ENCODE assay signal across 8 mouse cellular contexts in genomic region chr2:129514923-129515920, GRCm38 (mm10). TPM values are rescaled to one million over a fixed set of nuclear protein-coding genes. Genes with fewer than 3 reads are reported as not detected.
DNase-seq lines count a peak whose midpoint lies in the region; ATAC-seq lines count a peak whose summit lies in the region.

No protein-coding gene starts in this region.

- 0 out of 2 replicates have a peak, but pooled peaks cover 2% of the 10 kb centered on the region for H3K4me1 ChIP-seq in hindbrain, embryonic 15.5 days (replicated peaks)
- H3K4me1 ChIP-seq in hindbrain, embryonic 13.5 days (replicated peaks) = peaks cover 12% of the 10 kb centered on the region; the same call in 1 of the 2 replicates
- no peaks in the 10 kb centered on the region for H3K4me1 ChIP-seq in brown adipose tissue, adult 24 weeks (ENCODE audit: control insufficient read depth, insufficient read depth, insufficient read length, low read length)
- H3K4me1 ChIP-seq in forebrain, embryonic 15.5 days = peaks cover 10% of the 10 kb centered on the region
- H3K4me1 ChIP-seq in forebrain, embryonic 14.5 days (ENCODE audit: control insufficient read depth, insufficient read depth, low read length) = peaks cover 8% of the 10 kb centered on the region; the same call in 1 of the 2 replicates

- H3K79me2 ChIP-seq in macrophage (ENCODE audit: inconsistent target) = peaks cover 4% of the 10 kb centered on the region; the same call in 1 of the 2 replicates

- no peak overlapping the region for H3K9ac ChIP-seq in hindbrain, embryonic 15.5 days
- no peak overlapping the region for H3K9ac ChIP-seq in hindbrain, embryonic 13.5 days
- H3K9ac ChIP-seq in forebrain, embryonic 15.5 days (replicated peaks) = no peak overlapping the region
- no peak overlapping the region for H3K9ac ChIP-seq in forebrain, embryonic 14.5 days (ENCODE audit: low read length)

- no peak for ATAC-seq in hindbrain, embryonic 15.5 days (ENCODE audit: low FRiP score, low read depth)
- ATAC-seq in hindbrain, embryonic 13.5 days (ENCODE audit: low FRiP score) = no peak
- ATAC-seq in forebrain, embryonic 15.5 days (replicated peaks) = no peak
- ATAC-seq in forebrain, embryonic 14.5 days = no peak

- H3K4me2 ChIP-seq in hindbrain, embryonic 15.5 days = no peak overlapping the region
- no peak overlapping the region for H3K4me2 ChIP-seq in hindbrain, embryonic 13.5 days
- no peak overlapping the region for H3K4me2 ChIP-seq in forebrain, embryonic 15.5 days (replicated peaks)
- no peak overlapping the region for H3K4me2 ChIP-seq in forebrain, embryonic 14.5 days (ENCODE audit: low read length)

- peak; percentile 63 for DNase-seq in ES-CJ7 (ENCODE audit: low read depth, low spot score)
- no peak for DNase-seq in testis, postnatal 14 days (ENCODE audit: low spot score)
- no peak for DNase-seq in forebrain, embryonic 14.5 days (ENCODE audit: low spot score)

- 39% methylated on average over 16 of the region's 16 CpGs for WGBS in hindbrain, embryonic 15.5 days
- 42% methylated on average over 16 of the region's 16 CpGs for WGBS in hindbrain, embryonic 13.5 days
- 53% methylated on average over 16 of the region's 16 CpGs for WGBS in macrophage (ENCODE audit: missing documents)
- 27% methylated on average over 16 of the region's 16 CpGs for WGBS in forebrain, embryonic 15.5 days
- 30% methylated on average over 16 of the region's 16 CpGs for WGBS in forebrain, embryonic 14.5 days

- no peaks in the 10 kb centered on the region for H3K27me3 ChIP-seq in hindbrain, embryonic 15.5 days
- 0 out of 2 replicates have a peak, but pooled peaks cover 9% of the 10 kb centered on the region for H3K27me3 ChIP-seq in hindbrain, embryonic 13.5 days
- H3K27me3 ChIP-seq in forebrain, embryonic 15.5 days = no peaks in the 10 kb centered on the region
- H3K27me3 ChIP-seq in forebrain, embryonic 14.5 days (replicated peaks; ENCODE audit: control insufficient read depth, insufficient read depth, low read length) = no peaks in the 10 kb centered on the region

- H3K36me3 ChIP-seq in hindbrain, embryonic 15.5 days = no peaks in the 10 kb centered on the region
- no peaks in the 10 kb centered on the region for H3K36me3 ChIP-seq in hindbrain, embryonic 13.5 days
- no peaks in the 10 kb centered on the region for H3K36me3 ChIP-seq in macrophage (ENCODE audit: inconsistent target)
- no peaks in the 10 kb centered on the region for H3K36me3 ChIP-seq in forebrain, embryonic 15.5 days
- no peaks in the 10 kb centered on the region for H3K36me3 ChIP-seq in forebrain, embryonic 14.5 days (ENCODE audit: control insufficient read depth, insufficient read depth, low read length)

- no peaks in the 10 kb centered on the region for H3K9me3 ChIP-seq in hindbrain, embryonic 15.5 days
- H3K9me3 ChIP-seq in hindbrain, embryonic 13.5 days = no peaks in the 10 kb centered on the region
- H3K9me3 ChIP-seq in forebrain, embryonic 15.5 days = no peaks in the 10 kb centered on the region
- no peaks in the 10 kb centered on the region for H3K9me3 ChIP-seq in forebrain, embryonic 14.5 days (replicated peaks; ENCODE audit: control insufficient read depth, low read length)

- no peak overlapping the region for H3K4me3 ChIP-seq in hindbrain, embryonic 15.5 days
- H3K4me3 ChIP-seq in hindbrain, embryonic 13.5 days = no peak overlapping the region
- H3K4me3 ChIP-seq in brown adipose tissue, adult 24 weeks (ENCODE audit: insufficient read depth, low read depth, low read length) = no peak overlapping the region
- H3K4me3 ChIP-seq in macrophage (ENCODE audit: inconsistent target) = no peak overlapping the region
- H3K4me3 ChIP-seq in forebrain, embryonic 15.5 days = no peak overlapping the region
- H3K4me3 ChIP-seq in forebrain, embryonic 14.5 days (ENCODE audit: low read depth, low read length) = no peak overlapping the region

- H3K27ac ChIP-seq in hindbrain, embryonic 15.5 days (replicated peaks) = peak overlapping the region; percentile 27; the same call in 1 of the 2 replicates
- H3K27ac ChIP-seq in hindbrain, embryonic 13.5 days = no peak overlapping the region
- H3K27ac ChIP-seq in brown adipose tissue, adult 24 weeks (replicated peaks; ENCODE audit: low read depth, low read length) = peak overlapping the region; percentile 36; the same call in 1 of the 2 replicates
- H3K27ac ChIP-seq in macrophage = peak overlapping the region; percentile 100
- H3K27ac ChIP-seq in forebrain, embryonic 15.5 days (replicated peaks) = no peak overlapping the region
- no peak overlapping the region for H3K27ac ChIP-seq in forebrain, embryonic 14.5 days (ENCODE audit: low read depth, low read length)

RNA-seq across cellular contexts. Expression of gene F830045P16Rik, which starts 21.2 kb away (rescaled TPM):
- not detected in 2 replicates for polyA plus RNA-seq in hindbrain, embryonic 15.5 days (2015; fragmentation: Nextera tagmentation; extraction: Ambion mirVana)
- polyA plus RNA-seq in hindbrain, embryonic 13.5 days (2015; fragmentation: Nextera tagmentation; extraction: Ambion mirVana) = not detected in 2 replicates
- not detected in 2 replicates for polyA plus RNA-seq in brown adipose tissue, adult 24 weeks (2012; ENCODE audit: insufficient read depth, insufficient read length, missing spikeins)
- 1 to 10 TPM in 7 of 26 experiments, under 1 TPM in 14, not detected in 5; 0.25 to 2.4 (median 0.87) TPM for total RNA-seq in macrophage (2018; cell fraction: chromatin; rRNA removed)
- total RNA-seq in macrophage (2018; cell fraction: cytosol; rRNA removed) = 1 to 10 TPM in 12 of 26 experiments, under 1 TPM in 14; 0.43 to 2.0 (median 0.90) TPM
- total RNA-seq in macrophage (2018; cell fraction: nucleus; rRNA removed) = 1 to 10 TPM in 14 of 26 experiments, under 1 TPM in 8, not detected in 4; 0.42 to 3.2 (median 1.1) TPM
- 0.26 to 1.1 TPM (median 0.55 TPM) in 3 replicates for polyA plus RNA-seq in macrophage (2018)
- polyA plus RNA-seq in forebrain, embryonic 15.5 days (2015; fragmentation: Nextera tagmentation; extraction: Ambion mirVana) = not detected in 2 replicates
- polyA plus RNA-seq in forebrain, embryonic 14.5 days (2014; fragmentation: Nextera tagmentation; extraction: Ambion mirVana) = not detected in 2 replicates

Comparison
In these comparisons a context has a peak if more than half of its experiments do, and no peak if none do; other contexts are left out.
1. H3K27ac ChIP-seq: peak in hindbrain, embryonic 15.5 days (single experiment), brown adipose tissue, adult 24 weeks (single experiment) and macrophage (single experiment); none in hindbrain, embryonic 13.5 days (single experiment), forebrain, embryonic 15.5 days (single experiment) and forebrain, embryonic 14.5 days (single experiment).